Mouse (Mus musculus): Measurements from ENCODE around the gene Gm9857. TPM values are rescaled to one million over a fixed set of nuclear protein-coding genes. Genes with fewer than 3 reads are reported as not detected.

The Gm9857 gene
- polyA plus RNA-seq, 1 experiment from 2014 or later = not detected

DNA sequence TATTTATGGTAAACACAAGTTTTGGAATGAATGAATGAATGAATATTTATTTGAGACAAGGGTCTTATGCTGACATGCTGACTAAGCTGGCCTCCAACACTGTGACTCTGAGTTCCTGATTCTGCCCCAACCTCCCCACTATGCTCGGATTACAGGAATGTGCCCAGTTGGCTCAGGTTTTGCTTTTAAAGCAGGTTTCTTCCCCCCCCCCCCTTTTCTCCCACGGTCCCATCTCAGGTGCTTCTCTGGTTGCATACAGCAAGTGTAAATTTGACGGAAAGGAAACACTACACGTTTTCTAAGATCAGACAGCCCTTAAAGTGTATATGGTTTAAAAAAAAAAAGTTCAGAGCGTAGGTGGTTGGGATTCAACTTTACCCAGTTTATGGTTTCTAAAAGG is 672 bp downstream of the Gm9857 start, which contains the start of gene Henmt1:
TSS of gene Henmt1 (plus strand) at position 301 of the 400 bp plus-strand sequence.
- Histone ChIP-seq H3K36me3 (ENCODE audit: control insufficient read depth, insufficient read depth, low read length) (no peaks in the 10 kb centered on the region), H3K9me3 (replicated peaks; ENCODE audit: control insufficient read depth, low read length, poor library complexity, severe bottlenecking) (no peaks in the 10 kb centered on the region), H3K27ac (ENCODE audit: low read length) (no peak within 1 kb of the TSS), H3K4me2 (ENCODE audit: low read length) (peak within 1 kb of the TSS; percentile 56), H3K4me3 (ENCODE audit: low read depth, low read length) (peak within 1 kb of the TSS; percentile 37), H3K4me1 (ENCODE audit: control insufficient read depth, insufficient read depth, low read length) (no peaks in the 10 kb centered on the region; the same call in 1 of the 2 replicates), H3K27me3 (ENCODE audit: control insufficient read depth, insufficient read depth, low read depth, low read length) (no peaks in the 10 kb centered on the region), H3K9ac (ENCODE audit: low read depth, low read length) (peak within 1 kb of the TSS; percentile 54; the same call in 1 of the 2 replicates)
- no peak for ATAC-seq
- 92% methylated on average over 5 of the region's 5 CpGs for WGBS

DNA sequence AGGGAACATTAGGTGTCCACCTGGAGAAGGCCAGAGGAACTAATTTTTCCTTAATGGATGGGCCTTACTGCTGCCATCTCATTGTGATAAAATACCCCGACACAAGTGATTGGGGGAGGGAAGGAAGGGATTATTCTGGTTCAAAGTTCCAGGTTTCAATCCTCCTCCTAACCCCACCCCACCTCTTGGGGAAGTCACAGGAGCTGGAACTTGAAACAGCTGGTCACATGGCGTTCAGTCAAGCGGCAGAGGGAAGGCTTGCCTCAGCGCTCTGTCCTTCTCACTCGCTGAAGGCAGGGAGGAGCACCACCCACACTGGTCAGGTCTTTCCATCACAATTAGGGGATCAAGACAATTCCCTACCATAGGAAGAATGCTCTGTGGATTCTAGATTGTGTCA is 1.6 kb downstream of the Gm9857 start:
- no peaks in the 10 kb centered on the region; the same call in 1 of the 2 replicates for H3K4me1 ChIP-seq (ENCODE audit: control insufficient read depth, insufficient read depth, low read length)

DNA sequence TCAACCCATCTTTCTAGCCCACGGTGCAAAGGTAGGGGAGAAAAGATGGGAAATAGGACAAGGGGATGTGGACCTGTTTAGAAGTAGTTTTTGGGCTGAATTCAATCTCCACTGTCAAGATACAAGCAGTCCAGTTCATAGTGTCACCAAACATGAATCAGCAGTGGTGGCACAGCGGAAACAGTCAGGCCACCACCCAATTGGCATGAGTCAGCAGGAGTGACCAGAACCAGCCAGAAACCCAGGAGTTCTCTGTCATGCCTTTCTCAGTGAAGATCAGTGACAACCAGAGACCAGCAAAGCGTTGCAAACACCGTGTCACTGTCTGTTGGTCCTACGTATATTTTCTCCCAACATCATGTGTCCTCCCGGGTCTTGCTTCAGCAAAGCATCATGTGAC is 6.7 kb downstream of the Gm9857 start:
- Histone ChIP-seq H3K9ac (ENCODE audit: low read depth, low read length) (no peak overlapping the region), H3K4me1 (ENCODE audit: control insufficient read depth, insufficient read depth, low read length) (no peaks in the 10 kb centered on the region), H3K27me3 (ENCODE audit: control insufficient read depth, insufficient read depth, low read depth, low read length) (no peaks in the 10 kb centered on the region), H3K36me3 (ENCODE audit: control insufficient read depth, insufficient read depth, low read length) (no peaks in the 10 kb centered on the region), H3K4me2 (ENCODE audit: low read length) (no peak overlapping the region), H3K4me3 (ENCODE audit: low read depth, low read length) (no peak overlapping the region), H3K9me3 (replicated peaks; ENCODE audit: control insufficient read depth, low read length, poor library complexity, severe bottlenecking) (no peaks in the 10 kb centered on the region), H3K27ac (ENCODE audit: low read length) (no peak overlapping the region)
- WGBS = 96% methylated on average over 6 of the region's 6 CpGs
- ATAC-seq = no peak

More for the DNA sequence above, 1.6 kb downstream of the Gm9857 start:
- Histone ChIP-seq H3K27ac (ENCODE audit: low read length) (no peak overlapping the region), H3K36me3 (ENCODE audit: control insufficient read depth, insufficient read depth, low read length) (no peaks in the 10 kb centered on the region), H3K4me2 (ENCODE audit: low read length) (no peak overlapping the region), H3K9ac (ENCODE audit: low read depth, low read length) (no peak overlapping the region), H3K27me3 (ENCODE audit: control insufficient read depth, insufficient read depth, low read depth, low read length) (no peaks in the 10 kb centered on the region), H3K9me3 (replicated peaks; ENCODE audit: control insufficient read depth, low read length, poor library complexity, severe bottlenecking) (no peaks in the 10 kb centered on the region), H3K4me3 (ENCODE audit: low read depth, low read length) (no peak overlapping the region)
- 90% methylated on average over 5 of the region's 5 CpGs for WGBS
- ATAC-seq = no peak

DNA sequence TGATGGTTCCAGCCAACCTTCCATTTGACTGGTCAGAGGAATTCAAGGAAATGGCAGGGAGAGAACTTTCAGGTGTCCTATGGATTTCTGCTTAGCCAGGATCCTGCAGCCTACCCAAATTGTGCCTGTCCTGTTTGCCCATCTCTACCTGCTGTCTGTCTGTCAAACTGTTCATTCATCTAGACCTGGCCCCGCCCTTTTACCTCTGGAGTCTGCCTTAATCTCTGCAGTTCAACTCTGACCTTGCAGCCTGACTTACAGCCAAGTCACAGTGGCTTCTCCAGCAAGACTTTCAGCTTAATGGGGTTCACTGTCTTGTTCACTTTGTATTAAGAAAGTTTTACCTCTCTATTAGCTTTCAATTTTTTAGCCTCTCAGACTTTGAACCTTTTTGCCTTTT is 13.9 kb downstream of the Gm9857 start:
- Histone ChIP-seq H3K27ac (ENCODE audit: low read length) (no peak overlapping the region), H3K9ac (ENCODE audit: low read depth, low read length) (no peak overlapping the region), H3K4me3 (ENCODE audit: low read depth, low read length) (no peak overlapping the region), H3K27me3 (ENCODE audit: control insufficient read depth, insufficient read depth, low read depth, low read length) (no peaks in the 10 kb centered on the region), H3K36me3 (ENCODE audit: control insufficient read depth, insufficient read depth, low read length) (no peaks in the 10 kb centered on the region), H3K4me2 (ENCODE audit: low read length) (no peak overlapping the region), H3K9me3 (replicated peaks; ENCODE audit: control insufficient read depth, low read length, poor library complexity, severe bottlenecking) (no peaks in the 10 kb centered on the region), H3K4me1 (ENCODE audit: control insufficient read depth, insufficient read depth, low read length) (no peaks in the 10 kb centered on the region)
- no peak for ATAC-seq
- WGBS = 82% methylated on average over 1 of the region's 1 CpGs

DNA sequence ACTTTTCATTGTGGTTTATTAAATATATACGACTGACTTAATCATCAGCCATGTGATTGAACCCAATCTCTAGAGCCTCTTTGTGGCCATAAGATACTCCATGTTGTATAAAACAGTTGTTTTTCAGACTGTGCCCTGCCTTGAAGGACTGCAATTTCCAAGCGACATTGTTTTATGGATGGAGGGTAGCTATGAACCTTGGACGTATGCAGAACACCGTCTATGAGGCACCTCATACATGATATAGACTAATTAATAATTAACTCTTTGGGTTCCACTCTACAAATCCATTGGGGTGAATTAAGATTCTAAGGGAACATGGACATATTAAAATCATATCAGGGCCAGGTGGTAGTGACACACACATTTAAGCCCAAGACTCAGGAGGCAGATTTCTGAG is 14.6 kb downstream of the Gm9857 start:
- no peaks in the 10 kb centered on the region for H3K36me3 ChIP-seq (ENCODE audit: control insufficient read depth, insufficient read depth, low read length)
- no peaks in the 10 kb centered on the region for H3K4me1 ChIP-seq (ENCODE audit: control insufficient read depth, insufficient read depth, low read length)
- no peak for ATAC-seq
- no peak overlapping the region for H3K4me3 ChIP-seq (ENCODE audit: low read depth, low read length)
- no peak overlapping the region for H3K4me2 ChIP-seq (ENCODE audit: low read length)
- WGBS = 93% methylated on average over 4 of the region's 4 CpGs
- H3K27ac ChIP-seq (ENCODE audit: low read length) = no peak overlapping the region
- no peaks in the 10 kb centered on the region for H3K9me3 ChIP-seq (replicated peaks; ENCODE audit: control insufficient read depth, low read length, poor library complexity, severe bottlenecking)
- H3K27me3 ChIP-seq (ENCODE audit: control insufficient read depth, insufficient read depth, low read depth, low read length) = no peaks in the 10 kb centered on the region
- no peak overlapping the region for H3K9ac ChIP-seq (ENCODE audit: low read depth, low read length)

DNA sequence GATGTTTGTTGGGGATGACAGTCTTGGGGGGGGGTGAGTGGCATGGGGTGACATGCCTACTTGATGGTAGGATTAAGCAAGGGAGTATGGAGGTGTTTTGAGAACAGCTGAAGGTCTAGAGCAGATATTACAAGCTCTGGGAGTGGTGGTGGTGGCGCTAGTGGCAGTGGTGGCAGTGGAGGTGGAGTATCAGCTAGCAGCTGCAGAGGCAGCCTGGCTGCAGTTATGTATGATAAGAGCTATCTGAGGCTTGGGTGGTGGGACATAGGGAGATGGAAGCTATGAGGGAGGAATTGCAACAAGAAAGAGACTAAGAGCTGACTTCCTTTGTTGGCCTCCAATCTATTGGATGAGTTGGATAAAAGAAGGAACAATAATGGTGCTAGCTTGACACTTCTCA is 18.4 kb downstream of the Gm9857 start:
- no peak overlapping the region for H3K9ac ChIP-seq (ENCODE audit: low read depth, low read length)
- no peaks in the 10 kb centered on the region for H3K4me1 ChIP-seq (ENCODE audit: control insufficient read depth, insufficient read depth, low read length)
- H3K9me3 ChIP-seq (replicated peaks; ENCODE audit: control insufficient read depth, low read length, poor library complexity, severe bottlenecking) = no peaks in the 10 kb centered on the region
- no peak for ATAC-seq
- 93% methylated on average over 1 of the region's 1 CpGs for WGBS
- no peak overlapping the region for H3K4me3 ChIP-seq (ENCODE audit: low read depth, low read length)
- no peak overlapping the region for H3K4me2 ChIP-seq (ENCODE audit: low read length)
- no peaks in the 10 kb centered on the region for H3K36me3 ChIP-seq (ENCODE audit: control insufficient read depth, insufficient read depth, low read length)
- H3K27me3 ChIP-seq (ENCODE audit: control insufficient read depth, insufficient read depth, low read depth, low read length) = no peaks in the 10 kb centered on the region
- H3K27ac ChIP-seq (ENCODE audit: low read length) = no peak overlapping the region

DNA sequence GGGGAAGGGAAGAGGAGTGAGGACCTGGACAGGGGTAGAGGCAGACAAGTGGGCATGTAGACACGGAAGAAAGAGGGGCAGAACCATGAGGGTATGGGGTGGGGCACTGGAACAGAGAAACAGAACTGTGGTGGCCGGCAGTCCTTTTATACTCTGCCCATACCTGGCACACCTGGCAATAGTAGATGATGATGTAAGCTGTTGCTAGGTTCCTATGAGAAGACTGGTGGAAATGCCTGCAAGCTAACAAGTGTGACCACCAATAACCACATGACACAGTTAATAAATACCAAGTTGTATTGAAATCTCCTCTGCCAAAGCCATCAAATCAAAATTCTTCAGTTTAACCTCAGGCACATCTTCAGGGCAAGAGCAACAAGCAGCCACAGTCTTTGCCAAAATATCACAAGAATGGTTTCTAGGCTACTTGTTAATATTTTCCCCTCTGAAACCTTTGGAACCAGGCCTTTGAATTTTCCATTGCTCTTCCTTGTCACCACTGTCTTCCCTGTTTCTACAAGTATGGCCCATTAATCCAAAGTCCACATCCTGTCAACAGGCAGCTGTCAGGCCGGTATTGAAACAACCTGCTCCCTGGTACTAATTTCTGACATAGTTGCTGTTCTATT is 19.7 kb downstream of the Gm9857 start:
- Histone ChIP-seq H3K36me3 (ENCODE audit: control insufficient read depth, insufficient read depth, low read length) (no peaks in the 10 kb centered on the region), H3K27ac (ENCODE audit: low read length) (no peak overlapping the region), H3K27me3 (ENCODE audit: control insufficient read depth, insufficient read depth, low read depth, low read length) (no peaks in the 10 kb centered on the region), H3K4me3 (ENCODE audit: low read depth, low read length) (no peak overlapping the region), H3K9ac (ENCODE audit: low read depth, low read length) (no peak overlapping the region), H3K9me3 (replicated peaks; ENCODE audit: control insufficient read depth, low read length, poor library complexity, severe bottlenecking) (no peaks in the 10 kb centered on the region), H3K4me2 (ENCODE audit: low read length) (no peak overlapping the region), H3K4me1 (ENCODE audit: control insufficient read depth, insufficient read depth, low read length) (no peaks in the 10 kb centered on the region)
- ATAC-seq = no peak
- WGBS = 90% methylated on average over 3 of the region's 3 CpGs

DNA sequence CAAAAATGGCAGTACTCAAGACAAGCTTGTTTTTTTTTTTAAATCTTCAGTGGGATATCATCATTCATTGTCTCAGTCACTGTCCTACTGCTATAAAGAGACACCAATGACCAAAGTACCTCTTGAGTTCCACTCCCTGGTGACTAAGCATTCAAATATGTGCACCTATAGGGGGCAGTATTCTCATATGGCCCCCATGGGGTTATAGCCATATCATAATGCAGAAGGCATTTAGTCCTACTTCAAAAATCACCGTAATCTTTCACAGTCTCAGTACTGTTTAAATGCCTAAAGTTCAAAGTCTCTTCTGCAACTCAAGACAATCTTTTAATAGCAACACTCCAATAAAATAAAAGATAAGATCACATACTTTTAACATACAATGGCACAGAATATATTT is 21.4 kb downstream of the Gm9857 start:
- H3K4me1 ChIP-seq (ENCODE audit: control insufficient read depth, insufficient read depth, low read length) = no peaks in the 10 kb centered on the region
- no peak overlapping the region for H3K4me2 ChIP-seq (ENCODE audit: low read length)
- H3K4me3 ChIP-seq (ENCODE audit: low read depth, low read length) = no peak overlapping the region
- no peaks in the 10 kb centered on the region for H3K27me3 ChIP-seq (ENCODE audit: control insufficient read depth, insufficient read depth, low read depth, low read length)
- no peak overlapping the region for H3K9ac ChIP-seq (ENCODE audit: low read depth, low read length)
- no peaks in the 10 kb centered on the region for H3K36me3 ChIP-seq (ENCODE audit: control insufficient read depth, insufficient read depth, low read length)
- no peak overlapping the region for H3K27ac ChIP-seq (ENCODE audit: low read length)
- ATAC-seq = no peak
- H3K9me3 ChIP-seq (replicated peaks; ENCODE audit: control insufficient read depth, low read length, poor library complexity, severe bottlenecking) = no peaks in the 10 kb centered on the region
- WGBS = 96% methylated on average over 1 of the region's 1 CpGs

DNA sequence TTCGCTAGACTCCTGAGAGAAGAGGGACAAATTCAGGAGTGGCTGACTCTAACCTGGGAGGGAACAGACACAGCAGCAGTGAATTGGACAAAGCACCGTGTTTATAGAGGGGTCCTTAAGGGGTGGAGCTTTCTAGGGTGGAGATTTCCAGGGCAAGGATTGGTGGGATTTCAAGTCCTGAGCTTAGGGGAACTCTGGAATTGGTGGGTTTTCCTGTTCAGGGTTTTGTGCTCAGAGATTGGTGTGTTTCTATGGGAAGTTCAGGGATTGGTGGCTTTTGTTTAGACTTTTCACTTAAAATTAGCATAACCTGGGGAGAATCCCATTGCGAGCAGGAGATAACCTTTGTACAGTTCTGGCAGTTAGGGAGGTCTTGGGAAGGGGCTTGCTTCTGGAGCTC is 22.3 kb downstream of the Gm9857 start:
- no peak overlapping the region for H3K4me3 ChIP-seq (ENCODE audit: low read depth, low read length)
- H3K36me3 ChIP-seq (ENCODE audit: control insufficient read depth, insufficient read depth, low read length) = no peaks in the 10 kb centered on the region
- no peaks in the 10 kb centered on the region for H3K4me1 ChIP-seq (ENCODE audit: control insufficient read depth, insufficient read depth, low read length)
- 52% methylated on average over 3 of the region's 3 CpGs for WGBS
- no peaks in the 10 kb centered on the region for H3K9me3 ChIP-seq (replicated peaks; ENCODE audit: control insufficient read depth, low read length, poor library complexity, severe bottlenecking)
- H3K27ac ChIP-seq (ENCODE audit: low read length) = no peak overlapping the region
- H3K27me3 ChIP-seq (ENCODE audit: control insufficient read depth, insufficient read depth, low read depth, low read length) = no peaks in the 10 kb centered on the region
- no peak overlapping the region for H3K4me2 ChIP-seq (ENCODE audit: low read length)
- no peak overlapping the region for H3K9ac ChIP-seq (ENCODE audit: low read depth, low read length)
- ATAC-seq = no peak

All from midbrain, embryonic 16.5 days (tissue).